Mouse (Mus musculus) gastrocnemius, postnatal 14 days (tissue): ENCODE results near the gene Banf2. TPM values are rescaled to one million over a fixed set of nuclear protein-coding genes. Genes with fewer than 3 reads are reported as not detected.
A peak's percentile ranks its signal among the peaks of the same experiment; 100 is the strongest.

Source experiments
- DNase-seq: peaks from one replicate; pipeline ENCODE4 v3.0.0; 2021; ENCODE audit warnings: mixed read lengths
- intact Hi-C: fragments of 180-260 bp; cut with DNase I; formaldehyde crosslinking; loops from one replicate; pipeline ENCODE4 v1.15.1; 2025; ENCODE audit warnings: low total_unique reads
- long read RNA-seq, 2 experiments: library from polyadenylated mRNA; stranded (forward); transcript quantifications; one replicate each; pipeline ENCODE4 v2.0.0; 2021
- total RNA-seq, 2 experiments: library from RNA; stranded (reverse); gene quantifications; 2 replicates each; pipeline ENCODE4 v1.2.3; 2021

The Banf2 gene
- total RNA-seq: not detected
- long read RNA-seq, experiment 1: 0 reads
- long read RNA-seq, experiment 2: 0 reads

DNA sequence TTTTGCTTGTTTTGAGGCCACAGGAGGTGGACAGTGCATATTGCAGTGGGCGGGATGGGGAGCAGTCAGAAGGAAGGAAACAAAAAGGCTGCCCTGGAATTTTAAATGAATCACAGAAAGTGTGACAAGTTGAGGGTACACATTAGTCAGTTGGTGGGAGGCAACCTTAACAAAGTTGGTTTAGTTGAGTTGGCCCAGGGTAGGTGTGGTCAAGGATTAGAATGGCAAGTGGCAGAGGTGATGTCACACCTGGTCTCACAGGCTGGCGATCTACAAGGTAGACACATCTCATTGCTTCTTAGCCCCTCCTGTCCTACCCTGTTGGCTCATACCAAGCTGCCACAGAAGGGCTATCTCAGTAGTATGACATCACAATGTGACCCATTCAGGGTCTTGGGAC, at the start of gene Banf2:
TSS of gene Banf2 (plus strand) at position 396 of the 400 bp plus-strand sequence.
- intact Hi-C loops: no loop called here
- no peak for DNase-seq

DNA sequence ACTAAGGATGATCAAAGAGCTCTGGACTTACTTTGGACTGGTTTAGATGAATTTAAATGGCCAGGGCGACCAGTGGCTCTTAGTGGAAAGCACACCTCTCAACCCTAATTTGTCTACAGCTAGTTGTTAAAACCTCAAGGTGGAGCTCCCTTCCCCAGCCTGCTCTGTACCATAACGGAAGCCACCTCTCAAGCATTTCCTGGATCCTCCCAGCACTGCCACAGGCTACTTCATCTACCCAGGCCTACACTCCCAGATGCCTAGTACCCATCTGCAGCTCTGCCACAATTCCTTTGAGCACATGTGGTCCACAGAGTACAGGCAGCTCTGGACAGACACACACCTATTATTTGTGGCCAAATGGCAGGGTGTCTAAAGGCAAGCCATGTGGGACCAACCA, 49.4 kb upstream of the Banf2 start:
- DNase-seq: no peak
- intact Hi-C loops: no loop called here

GRCm38 (mm10) chr2:143987485-143987884, 45.4 kb upstream of the Banf2 start:
- intact Hi-C loops: no loop called here
- DNase-seq: no peak

- no peak for DNase-seq
- intact Hi-C loops: no loop called here
Measured at GRCm38 (mm10) chr2:143988016-143988415, 44.8 kb upstream of the Banf2 start.

DNA sequence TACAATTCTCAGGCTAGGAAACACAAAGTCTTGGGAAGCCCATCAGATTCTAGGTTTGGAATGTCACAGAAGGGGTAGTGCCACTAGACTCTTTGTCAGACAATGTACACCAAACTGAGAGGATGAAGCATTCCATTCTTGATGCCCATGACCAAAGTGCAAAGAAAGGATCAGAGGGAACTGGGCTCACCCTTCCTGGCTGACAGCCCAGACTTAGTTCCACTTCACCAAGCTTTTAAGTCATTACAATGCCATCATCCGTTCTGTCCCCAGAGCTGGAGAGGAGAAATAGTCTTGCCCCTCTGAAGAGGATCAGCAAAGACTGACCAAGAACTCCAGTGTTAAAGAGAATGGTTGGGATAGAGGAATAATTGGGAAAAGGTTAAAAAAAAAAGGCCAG, 41.9 kb upstream of the Banf2 start:
- DNase-seq: no peak
- intact Hi-C loops: no loop called here

DNA sequence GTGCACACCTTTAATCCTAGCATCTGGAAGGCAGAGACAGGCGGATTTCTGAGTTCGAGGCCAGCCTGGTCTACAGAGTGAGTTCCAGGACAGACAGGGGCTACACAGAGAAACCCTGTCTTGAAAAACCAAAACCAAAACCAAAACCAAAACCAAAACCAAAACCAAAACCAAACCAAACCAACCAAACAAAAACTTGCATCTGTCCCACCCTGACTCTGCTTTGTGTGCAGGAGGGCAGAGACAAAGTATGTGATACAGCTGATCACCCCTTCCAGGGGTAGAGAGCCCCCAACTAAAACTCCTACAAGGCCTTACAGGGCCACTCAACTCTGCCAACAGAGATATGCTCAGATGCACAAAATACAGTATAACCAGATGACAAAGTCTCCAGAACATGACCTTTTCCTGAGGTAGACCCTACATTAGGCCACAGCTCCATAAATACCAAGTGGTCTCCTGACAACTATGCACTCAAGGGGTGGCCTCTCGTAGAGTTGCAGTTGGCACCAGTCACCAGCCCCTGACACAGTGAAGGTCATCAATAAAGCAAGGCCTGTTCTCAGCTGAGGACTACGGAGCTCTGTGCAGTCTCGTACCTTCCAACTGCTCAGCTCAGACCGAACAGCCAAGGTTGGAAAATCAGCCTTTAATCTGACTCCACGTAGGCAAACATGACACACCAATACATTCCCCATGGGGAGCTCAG, 40.7 kb upstream of the Banf2 start:
- intact Hi-C loops: no loop called here
- no peak for DNase-seq

DNA sequence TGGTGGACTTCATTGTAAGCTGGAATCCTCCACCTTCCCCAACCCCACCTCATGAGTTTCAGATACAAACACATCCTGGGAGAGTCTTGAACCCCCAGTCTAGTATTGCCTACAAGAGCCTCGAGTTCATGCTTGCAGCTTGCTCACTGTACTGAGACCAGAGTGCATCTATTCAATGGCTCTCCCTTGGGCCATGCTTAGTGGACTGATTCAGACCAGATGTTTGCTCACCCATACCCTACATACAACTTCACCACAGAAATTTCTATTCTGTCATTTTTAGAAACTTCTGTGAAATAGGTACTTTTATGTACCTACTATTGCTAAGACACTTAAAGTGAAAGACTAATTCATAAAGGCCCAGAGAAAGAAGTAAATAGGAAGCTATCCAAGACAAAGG, 39.9 kb upstream of the Banf2 start:
- DNase-seq: no peak
- intact Hi-C loops: no loop called here

- intact Hi-C loops: no loop called here
Measured at GRCm38 (mm10) chr2:144002229-144002984, 30.5 kb upstream of the Banf2 start.

DNA sequence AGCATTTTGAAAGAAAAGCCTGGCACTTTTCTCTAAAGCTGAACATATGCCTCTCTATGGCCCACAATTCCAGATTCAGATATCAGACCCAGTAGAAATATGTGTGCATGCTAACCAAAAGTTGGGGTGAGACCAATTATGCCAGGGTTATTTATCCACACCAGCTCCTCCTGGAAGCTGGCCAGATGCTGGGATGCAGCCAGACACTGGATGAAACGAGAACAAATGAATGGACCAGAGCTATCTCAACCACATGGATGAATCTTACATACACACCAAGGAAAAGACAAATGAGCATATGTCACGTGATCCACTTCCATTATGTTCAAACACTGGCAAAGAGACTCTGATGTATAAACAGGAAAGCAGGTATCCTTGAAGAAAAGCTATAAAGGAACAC, 29.3 kb upstream of the Banf2 start:
- DNase-seq: no peak
- intact Hi-C loops: no loop called here

More at GRCm38 (mm10) chr2:144002229-144002984, 30.5 kb upstream of the Banf2 start:
- DNase-seq: no peak

DNA sequence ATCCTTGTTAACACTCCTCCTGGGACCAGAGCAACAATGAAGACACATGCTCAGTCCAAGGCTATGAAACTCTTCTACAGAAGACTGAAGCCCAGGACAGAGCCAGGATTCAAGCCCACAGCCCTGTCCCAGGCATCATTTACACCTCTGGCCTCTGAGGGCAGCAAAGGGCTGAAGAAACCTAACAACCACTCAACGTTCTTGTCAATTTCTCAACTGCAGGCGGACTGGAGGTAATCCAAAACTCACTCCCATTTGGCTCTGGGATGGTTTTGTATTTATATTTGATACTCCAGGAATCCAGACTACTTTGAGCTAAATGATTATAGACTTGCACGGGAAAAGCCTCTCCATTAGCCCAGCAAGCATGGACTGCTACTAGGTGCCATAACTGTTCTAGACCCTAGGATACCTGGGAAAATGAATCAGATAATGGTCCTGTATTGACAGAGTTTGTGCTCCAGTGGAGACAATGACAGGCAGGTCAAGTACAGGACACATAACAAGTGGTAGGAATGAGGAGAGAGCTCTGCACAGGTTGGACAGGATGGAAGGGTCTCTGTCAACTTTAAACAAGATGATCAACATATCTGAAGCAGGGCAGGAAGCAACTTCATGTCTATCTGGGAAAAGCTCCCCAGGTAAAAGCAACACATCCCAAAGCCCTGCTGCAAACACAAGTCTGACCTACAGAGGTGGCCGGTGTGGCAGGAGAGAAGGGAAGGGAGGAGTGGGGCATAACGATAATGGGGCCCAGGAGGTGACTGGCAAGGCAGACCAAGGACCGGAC, 27.5 kb upstream of the Banf2 start:
- no peak for DNase-seq
- intact Hi-C loops: no loop called here

DNA sequence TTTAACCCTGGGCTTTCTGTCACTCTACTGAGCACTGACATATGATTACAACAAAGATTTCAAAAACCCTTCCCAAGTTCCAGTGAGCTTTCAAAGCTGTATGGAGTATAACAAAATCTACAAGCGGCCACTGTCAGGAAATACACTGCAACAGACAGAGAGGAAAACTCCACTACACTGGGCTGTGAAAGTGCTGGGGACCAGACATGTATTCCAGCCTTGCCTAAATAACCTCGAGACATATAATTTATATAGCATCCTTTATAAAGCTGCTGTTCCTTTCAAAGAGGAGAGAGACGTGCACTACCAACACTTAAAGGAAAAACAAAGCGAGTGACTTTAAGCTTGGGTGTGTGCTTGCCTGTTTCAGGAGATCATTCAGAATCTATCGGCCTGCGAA, 26.2 kb upstream of the Banf2 start:
- DNase-seq: no peak
- intact Hi-C loops: no loop called here

DNA sequence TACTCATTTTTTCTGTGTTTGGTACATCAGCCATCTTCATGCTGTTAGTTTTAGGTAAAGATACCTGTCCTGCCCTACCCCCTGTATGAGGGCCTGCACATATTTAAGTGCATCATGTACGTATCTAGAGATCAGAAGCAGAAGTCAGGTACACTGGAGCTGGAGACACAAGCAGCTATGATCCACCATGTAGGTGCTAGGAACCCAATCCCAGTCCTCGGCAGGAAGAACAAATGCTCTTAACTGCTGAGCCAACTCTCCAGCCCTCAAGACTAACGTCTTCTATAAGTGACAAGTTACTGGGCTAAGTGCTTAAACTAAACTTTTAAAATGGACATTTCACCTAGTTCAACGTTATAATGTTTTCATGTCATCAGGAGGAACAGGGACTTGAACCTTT, 25.6 kb upstream of the Banf2 start:
- intact Hi-C loops: no loop called here
- no peak for DNase-seq

DNA sequence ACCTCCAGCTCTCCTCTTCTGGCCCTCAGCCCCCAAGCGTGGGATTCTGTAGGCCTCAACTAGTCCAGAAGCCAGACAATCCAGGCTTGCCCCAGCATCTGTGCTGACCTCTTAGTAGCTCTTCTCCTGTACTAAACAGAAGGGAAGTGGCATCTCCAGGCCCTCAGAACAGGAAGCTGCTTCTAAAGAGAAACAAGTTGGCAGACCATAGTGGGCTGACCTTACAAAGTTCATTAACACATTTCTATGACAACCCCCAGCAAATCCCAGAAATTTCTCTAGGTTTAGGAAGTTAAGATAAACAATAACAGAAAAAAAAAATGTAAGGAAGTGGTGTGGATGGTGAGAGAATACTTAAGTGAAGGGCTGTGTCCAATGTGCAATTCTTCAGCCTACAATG, 23.8 kb upstream of the Banf2 start:
- DNase-seq: no peak
- intact Hi-C loops: no loop called here

- peak; percentile 18 for DNase-seq
- intact Hi-C loops: loop anchor here (10.0 kb wide), 1 partner anchor 175 kb away; no protein-coding TSS in a partner anchor
Measured at GRCm38 (mm10) chr2:144009551-144010281, 23.1 kb upstream of the Banf2 start.

- DNase-seq: peak; percentile 87
- intact Hi-C loops: loop anchor here (10.0 kb wide), 1 partner anchor 174 kb away; no protein-coding TSS in a partner anchor
Measured at GRCm38 (mm10) chr2:144010282-144011044, 22.4 kb upstream of the Banf2 start.

- intact Hi-C loops: loop anchor here (10.0 kb wide), 1 partner anchor 174 kb away; no protein-coding TSS in a partner anchor
- peak; percentile 99 for DNase-seq
Measured at GRCm38 (mm10) chr2:144011080-144011551, 21.7 kb upstream of the Banf2 start, which contains the start of gene Rrbp1. TSS of gene Rrbp1 (minus strand) at chr2:144011263.

DNA sequence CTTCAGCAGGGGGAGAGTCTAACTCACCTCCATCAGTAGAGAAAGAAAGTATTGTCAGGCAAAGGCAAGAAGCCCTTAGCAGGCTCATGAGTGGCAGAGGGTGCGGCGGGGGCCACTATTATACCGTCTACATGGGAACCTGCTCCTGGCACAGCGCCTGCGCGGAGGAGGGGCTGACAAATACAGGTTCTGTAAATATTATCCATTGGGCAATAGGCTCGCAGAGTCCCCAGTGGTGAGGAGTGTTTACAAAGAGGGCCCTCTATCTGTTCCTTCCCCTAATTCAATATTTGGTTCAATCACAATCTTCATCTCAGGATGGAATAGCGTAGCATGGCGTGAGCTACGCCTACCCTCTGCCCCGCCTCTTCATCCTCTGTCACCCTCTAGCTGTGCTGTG, 18.8 kb upstream of the Banf2 start:
- intact Hi-C loops: loop anchor here (10.0 kb wide), 1 partner anchor 171 kb away; no protein-coding TSS in a partner anchor
- no peak for DNase-seq

DNA sequence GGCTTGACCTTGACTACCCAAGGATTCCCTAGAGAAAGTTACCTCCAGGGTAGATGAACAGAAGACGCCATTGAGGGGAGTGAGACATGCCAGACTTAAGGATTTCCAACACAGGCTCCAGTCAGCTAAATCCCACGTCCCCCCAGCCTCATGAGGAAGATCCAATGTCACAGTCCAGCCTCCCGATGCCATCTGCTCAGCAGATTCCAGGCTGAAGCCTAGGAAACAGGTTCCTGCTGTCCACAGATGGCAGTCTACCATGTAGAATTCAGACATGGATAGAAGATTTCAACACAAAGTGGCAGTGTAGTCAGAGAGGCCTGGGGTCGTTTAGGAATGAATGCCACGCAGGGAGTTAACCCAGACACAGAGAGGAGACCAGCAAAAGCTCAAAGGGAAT, 18.4 kb upstream of the Banf2 start:
- DNase-seq: no peak
- intact Hi-C loops: loop anchor here (10.0 kb wide), 1 partner anchor 170 kb away; no protein-coding TSS in a partner anchor
